Mouse (Mus musculus) bone marrow macrophage, adult 2 months (primary cell): ENCODE results near the gene Pcca.

Experiments used
- CTCF ChIP-seq: IDR thresholded peaks from 2 replicates; pipeline ENCODE4 v1.5.1; 2012; ENCODE audit warnings: low read depth, mild to moderate bottlenecking, low read length, moderate library complexity
- POLR2A ChIP-seq: IDR thresholded peaks from 2 replicates; pipeline ENCODE4 v1.6.1; 2012; ENCODE audit warnings: mild to moderate bottlenecking, low read depth, low read length, borderline replicate concordance

GRCm38 (mm10) chr14:122920011-122920410 is 385.9 kb downstream of the Pcca start:
- TF ChIP-seq CTCF = no peak
- TF ChIP-seq POLR2A = no peak
